Mouse (Mus musculus) forebrain, embryonic 10.5 days (tissue): Measurements from ENCODE around the gene Ahnak. TPM values are rescaled to one million over a fixed set of nuclear protein-coding genes. Genes with fewer than 3 reads are reported as not detected.

Experiments used
- DNase-seq: peaks from one replicate; pipeline ENCODE4 v3.0.0-alpha.2; 2017; ENCODE audit warnings: low spot score; ENCODE audit errors: extremely low spot score
- H3K27ac ChIP-seq: fragments of 300-500 bp; sonication (generic); 2 replicates; pipeline ENCODE4 v1.5.1; 2016; ENCODE audit warnings: mild to moderate bottlenecking
- H3K27me3 ChIP-seq: fragments of 300-500 bp; sonication (generic); 2 replicates; pipeline ENCODE4 v1.6.1; 2016; ENCODE audit warnings: mild to moderate bottlenecking; ENCODE audit not compliant: poor library complexity, severe bottlenecking
- H3K36me3 ChIP-seq: fragments of 300-500 bp; sonication (generic); replicated peaks from 2 replicates; pipeline ENCODE4 v1.6.1; 2016; ENCODE audit warnings: mild to moderate bottlenecking, moderate library complexity
- H3K4me1 ChIP-seq: fragments of 300-500 bp; sonication (generic); 2 replicates; pipeline ENCODE4 v1.6.1; 2016
- H3K4me3 ChIP-seq: fragments of 300-500 bp; sonication (generic); 2 replicates; pipeline ENCODE4 v1.5.1; 2016; ENCODE audit warnings: mild to moderate bottlenecking, moderate library complexity
- H3K9me3 ChIP-seq: fragments of 300-500 bp; sonication (generic); 2 replicates; pipeline ENCODE4 v1.6.1; 2016; ENCODE audit warnings: mild to moderate bottlenecking, moderate library complexity
- WGBS: fragments of 180-500 bp; shearing (Covaris S2); methylation state at CpG from one replicate; pipeline ENCODE4 v1.1.7; 2016; 5-methylcytosine and 5-hydroxymethylcytosine counted together
- polyA plus RNA-seq: library from polyadenylated mRNA; unstranded; fragments of >200 nt; fragmentation: Nextera tagmentation; extraction: Ambion mirVana; gene quantifications from 2 replicates; pipeline ENCODE4 v1.2.1, GENCODE M21; 2016

Gene Ahnak
- polyA plus RNA-seq, 1 experiment from 2014 or later = 6.5 TPM

DNA sequence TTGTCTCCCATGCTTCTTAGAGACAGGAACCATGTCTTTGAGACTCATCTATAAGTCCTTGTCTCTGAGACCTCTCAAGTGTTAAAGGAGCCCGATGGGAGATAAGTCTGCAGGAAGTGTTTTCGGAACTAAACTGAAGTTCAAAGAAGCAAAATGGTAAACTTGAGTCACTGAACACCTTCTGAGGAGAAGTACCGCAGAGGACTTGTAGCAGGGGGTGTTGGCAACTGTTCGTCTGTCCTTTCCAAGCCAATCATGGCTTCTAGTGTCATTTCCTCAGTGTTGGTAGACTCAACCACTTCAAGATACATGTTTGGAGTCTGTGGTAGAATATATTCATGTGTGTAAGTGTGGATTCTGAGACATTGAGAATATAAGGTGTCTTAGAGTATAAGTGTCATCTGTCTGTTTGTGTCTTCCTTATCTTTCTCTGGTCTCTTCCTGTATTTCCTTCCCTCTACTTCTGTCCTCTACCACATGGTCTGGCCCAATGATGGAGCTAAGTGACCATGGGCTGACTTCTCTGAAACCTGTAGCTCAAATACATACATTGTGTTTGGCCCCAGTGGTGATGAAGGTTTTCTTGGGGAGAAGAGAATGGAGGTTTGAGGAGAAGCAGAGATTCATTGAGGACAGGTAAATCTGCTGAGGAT lies 66.7 kb downstream of the Ahnak start:
- H3K4me1 ChIP-seq = peaks cover 5% of the 10 kb centered on the region; the same call in 1 of the 2 replicates
- no peak overlapping the region for H3K27ac ChIP-seq
- WGBS = 90% methylated on average over 4 of the region's 4 CpGs

DNA sequence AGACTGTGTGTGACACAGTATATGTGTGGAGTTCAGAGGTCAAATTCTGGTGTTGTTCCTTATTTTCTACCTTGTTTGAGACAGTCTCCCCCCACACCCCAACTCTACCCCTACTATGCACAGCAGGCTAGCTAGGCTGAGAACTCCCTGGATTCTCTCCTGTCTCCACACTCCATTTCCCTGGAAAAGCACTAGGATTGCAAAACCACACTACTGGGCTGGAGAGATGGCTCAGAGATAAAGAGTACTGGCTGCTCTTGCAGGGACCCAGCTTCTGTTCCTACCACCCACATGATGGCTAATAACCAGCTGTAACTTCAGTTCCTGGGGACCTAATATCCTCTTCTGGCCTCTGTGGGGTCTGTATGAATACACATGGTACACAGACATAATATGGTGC lies 68.6 kb downstream of the Ahnak start:
- Histone ChIP-seq H3K27me3 (no peaks in the 10 kb centered on the region), H3K27ac (no peak overlapping the region), H3K4me3 (no peak overlapping the region), H3K9me3 (no peaks in the 10 kb centered on the region), H3K36me3 (no peaks in the 10 kb centered on the region), H3K4me1 (peaks cover 5% of the 10 kb centered on the region; the same call in 1 of the 2 replicates)
- no peak for DNase-seq

More for the DNA sequence above, 66.7 kb downstream of the Ahnak start:
- no peak for DNase-seq
- Histone ChIP-seq H3K4me3 (no peak overlapping the region), H3K9me3 (no peaks in the 10 kb centered on the region), H3K36me3 (no peaks in the 10 kb centered on the region), H3K27me3 (no peaks in the 10 kb centered on the region)

DNA sequence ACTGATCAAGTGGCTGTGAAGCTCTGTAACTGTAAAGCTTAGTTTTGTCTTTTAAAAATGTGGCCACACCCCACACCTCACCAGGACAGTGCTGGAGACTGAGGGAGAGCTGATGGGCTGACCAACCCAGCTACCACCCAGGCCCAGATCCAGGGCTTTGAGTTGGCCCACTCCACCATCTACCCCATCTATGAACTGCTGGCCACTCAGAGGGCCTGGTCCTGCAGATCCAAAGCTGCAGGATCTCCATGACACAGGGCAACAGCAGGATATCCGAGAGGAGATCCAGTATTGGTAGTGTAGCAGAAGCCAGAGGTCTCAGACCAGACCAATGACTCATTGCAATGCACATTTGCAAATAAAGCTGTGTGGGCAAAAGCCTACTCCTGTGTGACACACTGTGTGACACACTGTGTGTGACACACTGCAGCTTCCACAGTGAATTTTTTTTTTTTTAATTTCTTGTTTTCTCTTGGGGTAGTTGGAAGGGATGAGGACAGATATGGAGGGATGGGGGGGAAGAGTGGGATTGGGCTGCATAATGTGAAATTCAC lies 69.3 kb downstream of the Ahnak start:
- DNase-seq = no peak
- H3K36me3 ChIP-seq = no peaks in the 10 kb centered on the region
- H3K4me3 ChIP-seq = no peak overlapping the region
- H3K27ac ChIP-seq = no peak overlapping the region
- 70% methylated on average over 1 of the region's 1 CpGs for WGBS
- H3K9me3 ChIP-seq = no peaks in the 10 kb centered on the region
- H3K4me1 ChIP-seq = no peaks in the 10 kb centered on the region
- H3K27me3 ChIP-seq = no peaks in the 10 kb centered on the region

DNA sequence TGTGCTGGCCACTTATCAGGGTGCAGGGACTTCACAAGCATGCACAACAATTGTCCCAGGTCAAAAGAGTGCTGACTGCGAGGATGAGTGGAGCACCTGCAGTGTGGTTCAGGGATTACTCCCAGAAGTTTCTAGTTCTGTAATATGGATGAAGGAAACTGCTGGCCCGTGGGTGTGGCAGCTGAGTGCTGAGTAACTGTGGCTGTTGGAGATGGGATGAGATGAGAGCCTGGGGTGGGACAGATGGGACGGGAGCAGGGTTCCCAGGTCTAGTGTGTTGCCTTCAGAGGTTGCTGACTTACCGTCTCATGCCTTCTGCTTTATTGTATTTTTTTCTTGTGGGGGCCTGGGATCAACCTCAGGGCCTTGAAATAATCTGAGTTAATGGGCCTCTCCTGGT lies 69.9 kb downstream of the Ahnak start:
- WGBS = 83% methylated on average over 4 of the region's 4 CpGs
- H3K27ac ChIP-seq = no peak overlapping the region
- no peaks in the 10 kb centered on the region for H3K36me3 ChIP-seq
- no peak overlapping the region for H3K4me3 ChIP-seq
- no peaks in the 10 kb centered on the region for H3K27me3 ChIP-seq
- H3K9me3 ChIP-seq = no peaks in the 10 kb centered on the region
- no peaks in the 10 kb centered on the region for H3K4me1 ChIP-seq
- DNase-seq = no peak

DNA sequence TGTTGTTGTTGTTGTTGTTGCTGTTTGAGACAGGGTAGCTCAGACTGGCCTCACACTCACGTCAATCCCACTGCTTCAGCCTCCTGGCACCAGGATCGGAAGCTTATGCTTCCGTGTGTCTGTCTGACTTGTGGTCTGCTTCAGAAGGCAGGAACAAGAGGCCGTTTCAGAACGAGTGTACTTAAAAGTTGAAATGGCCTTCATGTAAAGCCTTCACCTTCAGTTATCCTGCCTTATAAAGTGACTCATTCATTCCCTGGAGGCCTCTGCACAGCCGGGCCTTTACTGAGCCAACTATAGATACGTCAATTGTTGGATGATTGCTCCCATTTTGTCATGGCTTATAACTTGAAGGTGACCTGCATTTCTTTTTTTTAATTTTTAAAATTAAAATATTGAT lies 70.3 kb downstream of the Ahnak start:
- no peak overlapping the region for H3K27ac ChIP-seq

DNA sequence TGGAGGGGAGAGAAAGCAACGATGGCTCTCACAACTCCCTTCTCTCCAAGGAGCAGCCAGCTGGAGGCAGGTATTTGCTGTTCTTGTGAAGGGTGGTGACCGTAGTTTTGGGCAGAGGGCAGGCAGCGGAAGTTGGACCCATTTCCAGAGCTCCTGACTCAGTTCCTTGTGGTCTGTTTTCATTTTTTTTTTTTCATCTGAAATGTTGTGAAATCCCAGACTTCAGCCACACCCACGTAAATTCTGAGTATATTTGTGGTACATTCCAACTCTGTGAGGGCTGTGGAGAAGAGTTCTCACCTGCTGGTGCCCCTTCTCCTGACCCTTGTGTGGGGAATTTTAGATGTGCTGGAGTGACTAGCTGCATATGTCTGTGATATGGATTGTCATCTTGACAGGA lies 71.0 kb downstream of the Ahnak start:
- Histone ChIP-seq H3K4me1 (no peaks in the 10 kb centered on the region), H3K36me3 (no peaks in the 10 kb centered on the region), H3K27me3 (no peaks in the 10 kb centered on the region), H3K27ac (no peak overlapping the region), H3K9me3 (no peaks in the 10 kb centered on the region), H3K4me3 (no peak overlapping the region)
- 76% methylated on average over 4 of the region's 4 CpGs for WGBS
- no peak for DNase-seq

More for the DNA sequence above, 70.3 kb downstream of the Ahnak start:
- no peak overlapping the region for H3K4me3 ChIP-seq
- WGBS = 81% methylated on average over 7 of the region's 7 CpGs
- no peaks in the 10 kb centered on the region for H3K4me1 ChIP-seq
- no peaks in the 10 kb centered on the region for H3K9me3 ChIP-seq
- no peaks in the 10 kb centered on the region for H3K36me3 ChIP-seq
- no peak for DNase-seq
- no peaks in the 10 kb centered on the region for H3K27me3 ChIP-seq

DNA sequence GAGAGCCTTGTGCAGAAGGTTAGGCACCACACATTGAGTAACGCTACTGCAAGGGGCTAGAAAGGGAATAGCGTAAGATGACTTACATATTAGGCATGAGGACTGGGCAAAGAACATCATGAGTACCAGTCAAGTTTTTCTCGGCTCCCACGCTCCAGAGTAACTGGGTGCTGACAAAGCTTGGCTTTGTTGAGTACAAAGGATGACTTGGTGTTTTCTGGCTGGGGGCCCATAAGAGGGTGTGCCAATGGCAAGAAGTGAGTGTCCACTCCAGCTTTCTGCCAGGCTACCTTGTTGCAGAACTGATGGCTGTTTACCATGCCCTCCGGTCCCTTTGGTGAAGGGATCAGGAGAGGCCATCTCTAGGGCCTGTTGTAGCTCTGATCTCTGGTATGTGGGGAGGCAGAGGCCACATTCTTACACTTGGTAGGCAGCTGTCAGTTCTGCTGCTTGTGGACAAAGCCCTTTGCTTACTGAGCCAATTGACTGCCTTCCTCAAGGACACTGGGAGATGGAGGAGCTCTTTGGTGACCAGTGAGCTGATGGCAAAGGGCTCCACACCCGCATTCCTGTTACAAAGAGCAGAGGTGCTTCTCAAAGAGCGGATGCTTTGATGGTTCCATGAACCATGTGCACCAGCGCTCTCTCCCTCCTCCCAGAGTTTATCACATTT lies 72.3 kb downstream of the Ahnak start:
- Histone ChIP-seq H3K4me3 (no peak overlapping the region), H3K27ac (no peak overlapping the region), H3K27me3 (no peaks in the 10 kb centered on the region), H3K9me3 (no peaks in the 10 kb centered on the region), H3K36me3 (no peaks in the 10 kb centered on the region), H3K4me1 (peaks cover 5% of the 10 kb centered on the region)
- no peak for DNase-seq
- 94% methylated on average over 8 of the region's 8 CpGs for WGBS

DNA sequence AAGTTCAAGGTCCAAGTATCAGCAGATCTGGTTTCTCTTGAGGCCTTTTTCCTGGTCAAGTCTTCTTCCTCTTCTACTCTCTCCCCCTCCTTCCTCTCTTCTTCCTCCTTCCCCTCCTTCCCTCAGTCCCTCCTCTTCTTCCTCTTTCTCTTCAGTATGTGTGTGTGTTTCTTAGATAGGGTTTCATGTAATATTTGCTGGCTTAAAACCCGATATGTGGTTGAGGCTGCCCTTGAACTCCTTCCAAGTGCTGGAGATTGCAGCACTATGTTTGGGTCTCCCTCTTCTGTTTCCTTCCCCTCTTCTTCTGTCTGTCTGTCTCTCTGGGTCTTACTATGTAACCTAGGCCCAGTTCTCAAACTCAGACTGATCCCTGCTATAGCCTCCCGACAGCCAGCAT lies 73.7 kb downstream of the Ahnak start:
- Histone ChIP-seq H3K36me3 (no peaks in the 10 kb centered on the region), H3K27me3 (no peaks in the 10 kb centered on the region), H3K4me1 (peaks cover 6% of the 10 kb centered on the region), H3K4me3 (no peak overlapping the region), H3K9me3 (no peaks in the 10 kb centered on the region), H3K27ac (no peak overlapping the region)
- 92% methylated on average over 2 of the region's 2 CpGs for WGBS
- DNase-seq = no peak

DNA sequence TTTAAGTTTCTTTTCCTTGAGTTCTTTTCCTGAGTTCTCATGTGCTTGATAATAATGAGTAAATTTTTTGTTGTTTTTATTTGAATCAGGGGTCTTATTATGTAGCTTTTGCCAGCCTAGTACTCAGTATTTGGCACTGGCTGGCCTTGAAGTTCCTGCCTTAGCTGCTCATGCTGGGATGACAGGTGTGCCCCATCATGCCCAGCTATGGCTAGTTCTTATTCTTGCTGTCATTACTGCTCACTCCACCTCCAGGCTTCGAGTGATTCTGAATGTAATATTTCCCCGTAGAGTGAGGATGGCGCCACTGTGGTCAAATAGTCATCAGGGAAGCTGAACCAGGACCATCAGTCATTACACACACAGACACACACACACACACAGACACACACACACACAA lies 74.7 kb downstream of the Ahnak start:
- no peak for DNase-seq
- no peak overlapping the region for H3K27ac ChIP-seq

DNA sequence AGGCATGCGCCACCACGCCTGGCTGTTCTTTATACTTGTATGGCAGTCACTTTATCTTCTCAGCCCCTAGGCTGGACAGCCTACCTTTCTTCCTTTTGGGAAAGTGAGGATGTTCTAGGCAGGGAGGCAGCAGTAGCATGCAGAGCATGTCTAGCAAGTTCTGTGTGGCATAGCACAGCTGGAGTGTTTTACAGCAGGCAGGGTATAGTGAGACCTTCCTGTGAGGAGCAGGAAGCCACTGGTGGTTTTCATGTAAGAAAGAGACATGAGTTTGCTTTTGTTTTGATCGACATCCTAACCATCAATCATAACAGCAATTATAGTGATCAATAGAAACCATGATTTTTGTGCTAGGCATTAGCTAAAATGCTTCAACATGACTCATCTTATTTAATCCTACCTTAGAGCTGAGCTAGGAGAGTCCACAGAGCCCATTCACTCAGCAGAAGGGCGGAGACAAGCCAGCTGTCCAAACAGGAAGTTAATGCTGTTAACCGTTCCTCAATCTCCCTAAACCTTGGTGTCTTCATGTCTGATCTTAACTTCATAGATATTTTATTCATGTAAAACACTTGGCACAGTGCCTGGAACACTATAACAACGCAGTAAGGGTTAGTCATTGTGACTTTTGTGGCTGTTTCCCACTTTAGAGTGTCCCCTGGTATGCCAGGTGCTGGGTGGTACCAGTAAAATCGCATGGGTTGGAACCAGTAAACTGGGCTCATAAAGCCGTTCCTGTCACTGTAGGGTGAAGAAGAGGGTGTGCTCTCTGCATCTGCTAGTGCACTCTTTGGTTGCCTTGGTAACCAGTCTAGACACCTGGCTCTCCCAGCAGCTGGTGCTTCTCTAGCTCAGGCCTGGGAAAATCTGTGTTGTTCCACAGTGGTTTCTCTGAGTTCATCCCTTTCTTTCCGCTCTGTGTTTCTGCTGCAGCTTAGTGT lies 76.8 kb downstream of the Ahnak start:
- H3K36me3 ChIP-seq = no peaks in the 10 kb centered on the region
- DNase-seq = no peak
- H3K27ac ChIP-seq = no peak overlapping the region
- WGBS = 81% methylated on average over 9 of the region's 9 CpGs
- no peak overlapping the region for H3K4me3 ChIP-seq
- no peaks in the 10 kb centered on the region for H3K27me3 ChIP-seq
- no peaks in the 10 kb centered on the region for H3K9me3 ChIP-seq
- peaks cover 6% of the 10 kb centered on the region for H3K4me1 ChIP-seq

More for the DNA sequence above, 74.7 kb downstream of the Ahnak start:
- 86% methylated on average over 3 of the region's 3 CpGs for WGBS
- H3K4me3 ChIP-seq = no peak overlapping the region
- peaks cover 6% of the 10 kb centered on the region for H3K4me1 ChIP-seq
- no peaks in the 10 kb centered on the region for H3K36me3 ChIP-seq
- H3K27me3 ChIP-seq = no peaks in the 10 kb centered on the region
- H3K9me3 ChIP-seq = no peaks in the 10 kb centered on the region

DNA sequence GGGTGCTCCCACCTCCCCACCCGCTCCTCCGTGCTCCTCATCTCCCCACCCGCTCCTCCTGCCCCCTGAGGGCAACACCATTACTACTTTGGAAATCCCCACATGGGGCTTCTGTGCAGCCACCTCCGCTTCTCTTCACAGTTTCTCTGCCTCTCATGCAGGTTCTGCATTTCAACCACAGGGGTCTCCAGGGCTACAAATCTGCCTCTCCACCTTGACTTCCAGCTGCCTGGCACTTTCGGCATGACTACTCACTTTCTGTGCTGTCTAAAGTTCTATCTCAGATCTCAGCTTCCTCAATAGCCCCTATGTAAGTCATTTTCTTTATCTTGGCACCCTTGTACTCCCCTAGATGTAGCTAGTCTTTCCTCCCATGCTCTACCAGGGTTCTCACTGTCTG lies 78.2 kb downstream of the Ahnak start:
- H3K36me3 ChIP-seq = no peaks in the 10 kb centered on the region
- no peaks in the 10 kb centered on the region for H3K27me3 ChIP-seq
- 80% methylated on average over 5 of the region's 5 CpGs for WGBS
- no peak overlapping the region for H3K4me3 ChIP-seq
- H3K4me1 ChIP-seq = peaks cover 14% of the 10 kb centered on the region
- no peak overlapping the region for H3K27ac ChIP-seq
- no peaks in the 10 kb centered on the region for H3K9me3 ChIP-seq
- no peak for DNase-seq

DNA sequence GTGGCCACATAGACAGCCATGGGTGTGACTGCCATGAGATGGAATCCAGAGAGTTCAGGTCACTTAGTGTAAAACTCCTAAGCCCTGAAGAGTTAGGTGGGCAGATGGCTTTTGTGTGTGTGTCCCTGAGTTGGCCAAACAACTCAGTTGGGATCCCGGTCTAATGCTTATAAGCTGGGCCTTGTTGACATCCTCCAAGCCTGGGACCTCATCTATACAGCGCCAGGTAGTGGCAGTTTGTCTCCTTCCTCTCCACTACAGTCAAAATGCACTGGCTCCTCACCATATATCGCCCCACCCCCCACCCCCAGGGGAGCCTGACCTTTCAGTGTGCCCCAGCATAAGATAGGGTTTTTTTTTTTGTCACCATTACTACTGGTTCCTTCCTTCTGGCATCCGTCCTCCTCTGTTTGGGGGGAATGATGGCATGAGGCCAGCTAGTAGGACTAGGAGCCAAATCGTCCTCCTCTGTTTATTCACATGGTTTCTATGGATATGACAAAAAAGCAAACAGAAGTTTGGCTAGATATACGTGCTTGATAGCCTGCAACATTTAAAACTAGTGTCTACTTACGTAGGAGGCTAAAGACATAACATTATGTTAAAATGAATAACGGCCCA lies 80.7 kb downstream of the Ahnak start:
- Histone ChIP-seq H3K9me3 (no peaks in the 10 kb centered on the region), H3K36me3 (no peaks in the 10 kb centered on the region), H3K27ac (no peak overlapping the region), H3K4me1 (peaks cover 14% of the 10 kb centered on the region), H3K27me3 (no peaks in the 10 kb centered on the region), H3K4me3 (no peak overlapping the region)
- no peak for DNase-seq
- WGBS = 84% methylated on average over 8 of the region's 8 CpGs
